Mouse (Mus musculus) mature B cell (primary cell): ENCODE results near the gene Osbpl10.

Source experiments
- in situ Hi-C: fragments of 300-500 bp; cut with MboI; formaldehyde crosslinking; loops from 2 replicates; pipeline ENCODE4 v1.14.3; 2019

Osbpl10 gene

GRCm38 (mm10) chr9:115215830-115216701 lies 237.7 kb downstream of the Osbpl10 start:
- in situ Hi-C loops: no loop called here

- in situ Hi-C loops: no loop called here
Measured at GRCm38 (mm10) chr9:115217984-115218383, 239.6 kb downstream of the Osbpl10 start.

- in situ Hi-C loops: no loop called here
Measured at GRCm38 (mm10) chr9:115220466-115220865, 242.1 kb downstream of the Osbpl10 start.

- in situ Hi-C loops: no loop called here
Measured at GRCm38 (mm10) chr9:115221265-115221664, 242.9 kb downstream of the Osbpl10 start.

DNA sequence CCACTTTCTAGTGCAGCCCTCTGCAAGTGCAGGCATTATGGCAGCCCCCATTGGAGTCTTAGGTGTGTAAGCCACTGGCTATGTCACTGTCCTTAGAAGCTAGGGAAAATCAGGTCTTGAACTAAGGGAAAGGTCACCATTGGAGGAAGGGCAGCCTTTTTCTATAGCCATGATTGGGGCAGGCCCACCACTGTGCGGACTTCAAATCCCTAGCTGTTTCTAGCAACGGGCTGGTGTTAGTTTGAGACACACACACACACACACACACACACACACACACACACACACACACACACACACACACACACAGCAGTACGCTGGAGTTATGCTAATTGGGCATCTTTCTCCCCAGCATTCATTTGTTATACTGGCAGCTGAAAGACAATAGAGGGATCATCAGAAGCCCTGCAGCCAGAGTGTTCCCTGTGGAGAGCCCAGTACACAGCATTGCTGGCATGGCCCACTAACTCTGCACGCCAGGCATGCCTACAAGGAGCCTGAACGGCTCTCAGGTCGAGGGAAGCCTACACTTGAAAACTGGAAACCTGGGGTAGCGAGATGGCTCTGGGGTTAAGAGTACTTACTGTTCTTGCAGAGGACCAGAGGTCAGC lies 246.5 kb downstream of the Osbpl10 start:
- in situ Hi-C loops: no loop called here

DNA sequence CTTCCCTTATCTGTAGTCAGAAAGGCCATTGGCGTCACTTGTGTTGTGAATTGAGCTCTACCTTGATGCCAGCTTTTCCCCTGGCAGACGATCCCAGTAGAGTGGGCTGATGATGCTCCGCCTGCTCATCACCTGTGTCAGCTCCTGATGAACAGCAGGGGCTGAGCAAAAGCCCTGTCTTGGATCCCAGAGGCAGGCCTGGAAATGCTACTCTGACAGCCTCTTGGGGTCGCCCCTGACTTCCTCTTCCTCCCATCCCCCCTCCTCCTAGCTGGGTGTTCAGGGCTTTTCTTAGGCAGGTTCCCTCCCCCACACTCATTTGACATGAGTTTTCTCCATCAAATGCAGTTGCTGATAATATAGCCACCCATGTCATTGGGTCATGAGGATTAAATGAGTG lies 250.8 kb downstream of the Osbpl10 start:
- in situ Hi-C loops: no loop called here

DNA sequence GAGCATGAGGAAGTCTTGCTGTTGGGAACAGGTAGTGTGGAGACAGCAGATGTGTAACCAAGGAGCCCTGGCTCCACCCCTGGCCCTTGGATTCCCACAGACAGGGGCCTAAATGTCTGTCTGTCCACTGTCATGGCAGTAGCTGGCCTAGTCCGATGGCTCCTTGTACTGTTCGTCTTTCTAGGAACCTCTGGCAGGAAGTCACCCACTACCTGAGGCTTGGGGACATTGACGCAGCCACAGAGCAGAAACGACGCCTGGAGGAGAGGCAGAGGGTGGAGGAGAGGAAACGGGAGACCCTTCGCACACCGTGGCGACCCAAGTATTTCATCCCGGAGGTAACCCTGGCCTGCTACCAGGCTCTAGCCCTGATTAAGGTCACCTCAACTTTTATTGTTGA lies 251.3 kb downstream of the Osbpl10 start:
- in situ Hi-C loops: no loop called here

DNA sequence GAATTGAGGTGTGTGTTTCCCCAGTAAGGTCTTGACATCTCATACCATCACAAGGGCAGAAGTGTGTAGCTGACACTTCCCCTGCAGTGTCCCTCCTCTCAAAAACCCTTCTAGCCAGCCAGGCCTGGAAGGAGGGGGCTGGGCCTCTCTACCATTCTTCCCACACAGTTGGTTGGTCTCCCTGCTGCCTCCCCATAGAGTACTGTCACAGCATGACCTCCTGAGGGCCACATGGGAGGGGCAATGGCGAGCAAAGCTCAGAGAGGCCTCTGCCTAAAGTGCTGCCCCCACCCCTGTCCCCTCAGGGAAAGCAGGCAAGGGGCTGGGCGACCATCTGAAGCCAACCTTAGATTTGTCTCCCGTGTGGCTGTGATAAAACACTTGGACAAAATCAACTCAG lies 251.8 kb downstream of the Osbpl10 start:
- in situ Hi-C loops: no loop called here

GRCm38 (mm10) chr9:115231476-115231875 lies 253.1 kb downstream of the Osbpl10 start:
- in situ Hi-C loops: no loop called here

- in situ Hi-C loops: no loop called here
Measured at GRCm38 (mm10) chr9:115233721-115234120, 255.4 kb downstream of the Osbpl10 start.

DNA sequence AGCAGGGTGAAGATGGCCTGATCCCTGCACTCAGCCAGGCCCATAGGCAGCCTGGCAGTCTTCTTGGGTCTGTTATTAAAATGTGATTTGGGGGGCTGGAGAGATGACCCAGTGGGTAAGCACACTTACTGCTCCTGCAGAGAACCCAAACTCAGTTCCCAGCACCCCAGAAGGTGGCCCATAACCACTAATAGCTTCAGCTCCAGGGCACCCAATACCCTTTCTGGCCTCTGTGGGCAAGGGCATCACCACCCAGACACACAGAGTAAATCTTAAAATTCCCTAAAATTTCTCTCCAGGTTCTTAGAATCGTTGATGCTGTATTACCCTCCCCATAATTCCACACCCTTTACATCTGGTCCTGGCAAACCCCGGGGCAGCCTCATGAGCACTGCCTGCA lies 256.2 kb downstream of the Osbpl10 start:
- in situ Hi-C loops: no loop called here

DNA sequence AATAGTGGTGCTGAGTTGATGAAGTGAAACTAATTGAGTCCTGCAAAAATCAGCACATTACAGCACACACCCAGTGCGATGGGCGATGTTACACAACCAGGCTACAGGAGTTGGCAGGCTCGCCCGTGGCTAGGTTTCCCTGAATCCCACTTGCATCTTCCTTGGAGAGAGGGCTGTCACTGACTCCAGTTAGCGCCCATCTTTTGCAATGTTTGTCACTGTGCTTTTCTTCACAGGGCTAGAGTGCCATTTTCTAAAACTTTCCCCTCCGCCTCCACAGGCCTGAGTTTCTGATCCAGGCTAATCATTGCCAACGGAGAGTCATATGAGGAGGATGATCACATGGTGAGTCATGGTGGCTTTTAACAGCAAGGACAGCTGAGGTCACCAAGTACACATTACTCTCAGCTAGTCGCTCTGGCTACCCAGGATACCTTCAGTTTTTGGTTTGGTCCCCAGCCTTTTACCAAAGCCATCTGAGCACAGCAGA lies 258.0 kb downstream of the Osbpl10 start:
- in situ Hi-C loops: no loop called here

DNA sequence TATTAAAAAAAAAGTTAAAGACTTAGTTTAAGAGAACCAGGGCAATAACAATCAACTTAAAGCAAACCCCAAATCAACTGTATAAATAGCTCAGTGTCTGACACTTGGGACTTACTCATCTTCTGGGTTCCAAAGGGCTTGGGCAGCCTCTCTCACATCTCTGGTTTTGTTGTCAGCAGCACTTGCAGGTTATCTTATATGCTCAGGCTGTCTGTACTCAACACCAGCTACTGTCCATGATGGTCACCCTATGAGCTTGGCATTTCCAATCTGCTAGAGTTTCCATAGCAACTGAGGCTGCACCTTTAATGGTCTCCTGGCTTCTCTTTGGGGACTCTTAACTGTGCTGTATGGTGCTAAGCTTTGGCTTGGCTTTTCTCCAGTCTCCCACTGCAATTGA lies 259.6 kb downstream of the Osbpl10 start:
- in situ Hi-C loops: no loop called here

GRCm38 (mm10) chr9:115239861-115240260 lies 261.5 kb downstream of the Osbpl10 start:
- in situ Hi-C loops: no loop called here

DNA sequence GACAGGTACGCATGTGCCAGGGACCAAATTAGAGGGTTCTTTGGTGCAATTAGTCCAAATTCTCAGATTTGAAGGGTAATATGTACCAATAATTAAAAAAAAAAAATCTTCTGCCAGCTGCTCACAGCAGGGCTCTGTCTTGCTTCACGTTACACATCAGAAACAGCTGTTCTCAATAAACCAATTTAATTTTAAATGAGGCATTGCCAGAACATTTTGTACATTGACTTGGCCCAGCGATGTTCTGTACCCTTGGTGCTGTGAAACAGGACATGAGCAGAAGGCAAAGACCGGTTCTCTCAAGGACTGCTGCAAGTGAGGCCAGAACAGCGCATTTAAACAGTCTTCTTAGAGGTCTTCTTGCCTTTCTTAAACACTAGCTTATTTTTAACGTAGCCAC lies 265.3 kb downstream of the Osbpl10 start:
- in situ Hi-C loops: no loop called here

- in situ Hi-C loops: no loop called here
Measured at GRCm38 (mm10) chr9:115245092-115245491, 266.7 kb downstream of the Osbpl10 start.

DNA sequence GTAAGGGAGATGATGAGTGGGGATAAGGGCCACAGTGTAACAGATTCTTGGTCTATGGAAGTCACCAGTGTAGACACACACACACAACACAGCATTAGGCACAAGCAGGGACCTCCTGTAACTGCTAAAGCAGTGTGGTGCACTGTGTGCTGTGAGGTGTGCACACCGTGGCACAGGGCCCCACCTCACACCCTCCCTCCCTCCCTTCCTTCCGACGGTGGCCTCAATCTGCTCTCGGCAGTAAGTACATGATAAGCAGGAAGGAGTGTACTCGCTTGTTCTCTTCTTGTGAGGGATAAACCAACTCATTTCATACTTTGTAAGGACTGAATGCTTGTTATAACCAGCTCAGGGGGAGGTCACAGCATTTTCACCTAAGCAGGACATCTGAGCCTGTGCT lies 270.8 kb downstream of the Osbpl10 start:
- in situ Hi-C loops: no loop called here

DNA sequence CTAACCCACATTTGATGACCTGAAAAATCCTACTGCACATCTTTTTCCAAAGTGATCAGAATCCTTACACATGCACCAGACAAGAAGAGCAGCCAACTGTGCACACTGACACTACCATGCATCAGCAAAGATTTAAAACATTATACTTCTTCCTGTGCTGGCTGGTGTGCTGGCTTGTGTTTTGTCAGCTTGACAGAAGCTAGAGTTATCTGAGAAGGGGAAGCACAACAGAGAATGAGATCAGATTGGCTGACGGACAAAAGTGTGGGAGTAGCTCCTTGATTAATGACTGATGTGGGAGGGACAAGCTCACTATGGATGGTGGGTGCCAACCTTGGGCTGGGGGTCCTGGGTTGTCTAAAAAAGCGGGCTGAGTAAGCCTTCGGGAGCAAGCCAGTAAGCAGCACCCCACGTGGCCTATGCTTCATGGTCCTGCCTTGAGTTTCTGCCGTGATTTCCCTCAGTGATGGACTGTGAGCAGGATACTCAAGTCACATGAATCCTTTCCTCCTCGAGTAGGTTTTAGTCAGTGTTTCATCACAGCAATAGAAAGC lies 279.4 kb downstream of the Osbpl10 start:
- in situ Hi-C loops: no loop called here

- in situ Hi-C loops: no loop called here
Measured at GRCm38 (mm10) chr9:115259866-115260265, 281.5 kb downstream of the Osbpl10 start.

DNA sequence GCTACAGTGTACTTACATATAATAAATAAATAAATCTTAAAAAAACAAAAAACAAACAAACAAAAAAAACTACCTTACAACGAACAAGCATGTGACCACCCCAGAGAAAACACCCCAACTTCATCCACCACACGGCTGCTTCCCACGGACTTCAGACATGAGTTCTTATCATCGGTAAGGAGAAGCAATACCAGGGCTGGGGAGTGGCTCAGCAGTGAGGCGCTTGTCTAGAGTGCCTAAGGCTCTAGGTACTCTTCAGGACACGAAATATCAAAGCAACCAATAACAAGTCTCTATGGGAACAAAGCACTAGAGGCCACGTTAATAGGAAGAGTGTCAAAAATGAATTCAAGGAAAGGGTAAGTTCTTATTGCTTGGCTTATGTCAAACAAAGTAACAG lies 282.1 kb downstream of the Osbpl10 start:
- in situ Hi-C loops: no loop called here

DNA sequence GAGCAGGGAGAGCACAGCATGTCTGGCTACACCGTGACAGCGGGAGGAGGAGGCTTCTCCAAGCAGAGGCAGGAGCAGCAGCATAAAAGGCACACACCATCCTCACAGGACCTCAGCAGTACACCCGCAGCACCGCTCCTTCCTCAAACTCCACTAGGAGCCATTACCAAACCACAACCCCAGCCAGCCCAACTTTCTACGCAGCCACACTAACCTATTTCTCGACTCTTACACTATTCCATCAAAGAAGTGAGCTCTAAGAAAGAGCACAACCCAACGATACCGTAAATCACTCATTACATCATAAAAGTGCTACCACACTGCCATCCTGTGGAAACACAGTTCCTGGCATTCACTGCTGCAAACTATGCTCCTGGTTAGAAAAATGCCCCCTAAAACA lies 283.1 kb downstream of the Osbpl10 start:
- in situ Hi-C loops: no loop called here

GRCm38 (mm10) chr9:115261896-115262295 lies 283.5 kb downstream of the Osbpl10 start:
- in situ Hi-C loops: no loop called here

- in situ Hi-C loops: no loop called here
Measured at GRCm38 (mm10) chr9:115271556-115271955, 293.2 kb downstream of the Osbpl10 start.
